Mouse (Mus musculus): ENCODE data around the gene Cacna1c. TPM values are rescaled to one million over a fixed set of nuclear protein-coding genes. Genes with fewer than 3 reads are reported as not detected.

The Cacna1c gene
- polyA plus RNA-seq, 1 experiment from 2014 or later = 6.2 TPM

DNA sequence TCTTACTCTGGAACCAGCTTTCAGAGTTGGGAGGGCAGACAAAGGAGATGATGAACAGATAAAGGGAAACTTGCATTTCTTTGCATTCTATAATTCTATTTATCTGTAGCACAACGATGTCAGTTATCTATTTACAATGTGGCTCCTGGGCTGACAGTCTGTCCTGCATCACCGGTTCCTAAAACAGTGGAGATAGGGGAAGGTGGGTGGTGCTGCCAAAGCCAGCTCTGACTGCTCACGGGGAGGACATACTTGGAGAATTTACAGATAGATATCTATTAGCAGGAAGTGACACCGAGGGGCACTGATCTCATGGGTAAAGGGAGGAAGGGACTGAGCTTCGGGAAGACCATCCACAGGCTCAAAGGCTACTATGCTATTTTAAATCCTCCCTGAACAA lies 443.2 kb downstream of the Cacna1c start:
- Histone ChIP-seq H3K36me3 (replicated peaks) (no peaks in the 10 kb centered on the region), H3K4me3 (replicated peaks) (no peak overlapping the region), H3K4me1 (peaks cover 6% of the 10 kb centered on the region; the same call in 1 of the 2 replicates), H3K27ac (no peak overlapping the region), H3K4me2 (no peak overlapping the region), H3K9ac (no peak overlapping the region), H3K27me3 (no peaks in the 10 kb centered on the region), H3K9me3 (no peaks in the 10 kb centered on the region)
- no peak for ATAC-seq (ENCODE audit: low FRiP score)
- 84% methylated on average over 5 of the region's 5 CpGs for WGBS

DNA sequence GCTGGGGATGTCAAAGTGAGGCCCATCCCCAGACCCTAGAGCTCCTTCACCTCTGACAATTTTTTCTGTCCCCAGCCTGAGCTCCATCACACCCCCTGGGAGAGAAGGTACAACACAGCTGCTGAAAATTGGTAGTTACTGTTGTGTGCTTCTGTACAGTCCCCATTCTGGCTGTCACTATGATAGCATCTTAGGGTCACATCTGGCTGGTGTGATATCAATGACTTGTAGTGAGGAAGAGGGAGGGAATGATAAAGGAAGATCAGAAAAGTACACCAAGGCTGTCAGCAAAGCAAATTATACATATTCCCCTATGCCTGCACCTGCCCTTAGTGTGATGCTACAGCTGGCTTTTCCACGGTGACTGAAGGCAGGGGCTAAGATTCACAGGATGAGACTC lies 446.9 kb downstream of the Cacna1c start:
- H3K36me3 ChIP-seq (replicated peaks) = no peaks in the 10 kb centered on the region
- no peak overlapping the region for H3K4me3 ChIP-seq (replicated peaks)
- H3K9me3 ChIP-seq = no peaks in the 10 kb centered on the region
- no peak overlapping the region for H3K4me2 ChIP-seq
- H3K27ac ChIP-seq = no peak overlapping the region
- H3K27me3 ChIP-seq = no peaks in the 10 kb centered on the region
- no peak for ATAC-seq (ENCODE audit: low FRiP score)
- no peaks in the 10 kb centered on the region for H3K4me1 ChIP-seq
- 96% methylated on average over 1 of the region's 1 CpGs for WGBS
- H3K9ac ChIP-seq = no peak overlapping the region

DNA sequence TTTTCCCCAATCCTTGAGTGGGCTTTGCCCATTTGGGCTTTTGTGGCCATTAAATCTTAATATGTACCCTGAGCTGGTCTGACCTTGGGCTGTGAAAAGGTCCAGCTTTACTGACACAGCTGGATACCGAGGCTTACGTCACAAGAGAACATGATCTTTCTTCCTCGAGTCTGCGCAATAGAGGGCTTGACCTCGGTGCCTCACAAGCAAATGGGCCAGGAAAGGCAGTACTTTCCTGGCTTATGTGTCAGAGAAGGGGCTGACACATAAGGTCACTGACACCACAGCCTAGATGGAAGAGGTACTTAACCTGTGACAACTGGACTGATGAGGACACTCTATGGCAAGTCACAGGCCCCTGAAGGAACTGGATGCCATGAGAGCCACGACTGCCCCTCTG lies 453.5 kb downstream of the Cacna1c start:
- Histone ChIP-seq H3K36me3 (replicated peaks) (no peaks in the 10 kb centered on the region), H3K4me3 (replicated peaks) (no peak overlapping the region), H3K27ac (no peak overlapping the region), H3K27me3 (no peaks in the 10 kb centered on the region), H3K9ac (no peak overlapping the region), H3K4me2 (no peak overlapping the region), H3K4me1 (no peaks in the 10 kb centered on the region), H3K9me3 (no peaks in the 10 kb centered on the region)
- WGBS = 84% methylated on average over 6 of the region's 6 CpGs
- ATAC-seq (ENCODE audit: low FRiP score) = no peak

DNA sequence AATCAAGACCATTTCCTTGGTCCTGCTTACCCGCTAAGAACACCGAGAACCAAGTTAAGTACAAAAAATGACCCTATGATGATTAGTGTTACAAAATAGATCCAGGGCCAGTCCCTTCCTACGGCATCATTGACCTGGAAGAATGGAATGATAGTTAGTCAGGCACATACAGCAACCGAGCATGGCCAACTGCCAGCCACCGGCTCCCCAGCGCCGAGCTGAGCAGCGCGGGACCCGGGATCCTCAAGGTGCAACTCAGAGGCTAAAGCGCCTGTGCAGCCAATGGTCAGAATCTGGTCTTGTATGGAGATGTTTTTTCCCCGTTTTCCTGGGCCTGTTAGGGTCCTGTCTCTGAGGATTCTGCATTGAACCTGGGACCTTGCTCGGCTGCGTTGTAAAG lies 454.4 kb downstream of the Cacna1c start:
- ATAC-seq (ENCODE audit: low FRiP score) = no peak
- H3K36me3 ChIP-seq (replicated peaks) = no peaks in the 10 kb centered on the region
- WGBS = 92% methylated on average over 14 of the region's 14 CpGs
- H3K4me3 ChIP-seq (replicated peaks) = no peak overlapping the region
- no peaks in the 10 kb centered on the region for H3K4me1 ChIP-seq
- H3K27ac ChIP-seq = no peak overlapping the region
- no peaks in the 10 kb centered on the region for H3K9me3 ChIP-seq
- no peak overlapping the region for H3K9ac ChIP-seq
- H3K4me2 ChIP-seq = no peak overlapping the region
- H3K27me3 ChIP-seq = no peaks in the 10 kb centered on the region

DNA sequence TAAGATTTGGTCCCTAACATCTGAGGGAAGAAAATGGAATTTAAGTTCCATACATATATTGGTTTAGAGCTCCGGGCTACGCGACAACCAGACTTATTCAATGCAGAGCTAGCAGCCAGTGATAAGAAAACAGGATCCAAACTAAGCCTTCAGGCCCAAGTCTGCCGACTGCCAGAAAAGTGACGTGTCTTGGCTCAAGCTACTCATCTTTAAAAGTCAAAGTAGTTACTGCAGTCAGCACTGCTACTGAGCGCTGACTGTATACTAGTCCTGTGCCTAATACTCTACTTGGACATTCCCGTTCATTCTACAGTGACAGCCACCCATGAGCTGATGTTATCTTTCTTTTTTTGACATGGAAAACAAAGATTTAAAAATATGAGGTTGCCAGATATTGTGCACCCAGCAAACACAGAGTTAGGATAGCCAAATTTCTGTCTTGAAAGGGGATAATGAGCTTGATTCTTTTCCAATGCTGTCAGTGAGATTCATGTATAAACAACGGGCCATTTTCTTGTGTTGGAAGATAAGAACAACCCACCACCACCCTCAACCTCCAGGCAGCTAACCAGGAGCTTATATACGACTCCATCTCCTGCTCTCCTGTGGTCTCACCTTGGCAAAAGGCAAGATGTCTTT lies 456.1 kb downstream of the Cacna1c start:
- H3K27me3 ChIP-seq = no peaks in the 10 kb centered on the region
- no peak overlapping the region for H3K4me3 ChIP-seq (replicated peaks)
- H3K9ac ChIP-seq = no peak overlapping the region
- no peaks in the 10 kb centered on the region for H3K36me3 ChIP-seq (replicated peaks)
- ATAC-seq (ENCODE audit: low FRiP score) = no peak
- H3K4me1 ChIP-seq = no peaks in the 10 kb centered on the region
- H3K9me3 ChIP-seq = no peaks in the 10 kb centered on the region
- H3K4me2 ChIP-seq = no peak overlapping the region
- 92% methylated on average over 9 of the region's 9 CpGs for WGBS
- no peak overlapping the region for H3K27ac ChIP-seq

DNA sequence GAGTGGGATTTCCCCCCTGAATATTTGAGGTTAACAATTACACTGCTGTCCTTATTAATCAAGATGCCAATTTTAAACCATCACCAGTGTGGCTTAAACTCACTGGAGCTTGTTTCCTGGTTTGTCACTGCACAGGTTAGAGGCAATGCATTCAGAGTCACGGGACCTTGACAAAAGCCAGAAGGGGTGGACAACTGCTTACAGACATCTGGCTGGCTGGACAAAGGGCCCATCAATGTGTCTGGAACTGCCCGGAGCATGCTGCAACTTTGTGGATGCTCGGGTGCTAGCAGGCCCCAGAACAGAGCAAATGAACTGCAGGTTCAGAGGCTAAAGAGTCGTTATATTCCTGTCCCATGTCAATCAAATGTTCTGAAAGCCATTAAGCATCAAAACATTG lies 456.9 kb downstream of the Cacna1c start:
- WGBS = 48% methylated on average over 4 of the region's 4 CpGs

DNA sequence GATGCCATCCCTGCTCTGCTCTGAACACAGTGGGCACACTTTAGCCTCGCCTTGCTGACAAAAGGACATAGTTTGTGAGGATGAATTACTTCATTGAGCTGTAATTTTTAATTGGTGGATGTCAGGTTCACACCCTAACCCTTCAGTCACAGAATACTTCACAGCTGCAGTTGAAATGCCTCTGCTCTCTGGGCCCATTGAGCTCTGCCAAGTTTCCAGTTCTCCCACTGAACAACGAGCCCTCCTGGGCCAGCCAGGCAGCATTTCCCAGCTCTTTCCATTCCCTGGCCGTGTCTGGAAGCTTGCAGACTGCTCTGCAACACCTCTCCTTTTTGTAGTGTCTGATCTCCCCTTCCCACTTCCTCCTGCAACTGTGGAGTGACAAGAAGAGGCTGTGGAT lies 457.6 kb downstream of the Cacna1c start:
- Histone ChIP-seq H3K9me3 (no peaks in the 10 kb centered on the region), H3K4me3 (replicated peaks) (no peak overlapping the region), H3K9ac (no peak overlapping the region), H3K27ac (no peak overlapping the region), H3K36me3 (replicated peaks) (no peaks in the 10 kb centered on the region), H3K4me2 (no peak overlapping the region), H3K27me3 (no peaks in the 10 kb centered on the region), H3K4me1 (no peaks in the 10 kb centered on the region)
- 55% methylated on average over 3 of the region's 3 CpGs for WGBS
- ATAC-seq (ENCODE audit: low FRiP score) = no peak

More for the DNA sequence above, 456.9 kb downstream of the Cacna1c start:
- no peaks in the 10 kb centered on the region for H3K4me1 ChIP-seq
- H3K4me2 ChIP-seq = no peak overlapping the region
- H3K36me3 ChIP-seq (replicated peaks) = no peaks in the 10 kb centered on the region
- H3K4me3 ChIP-seq (replicated peaks) = no peak overlapping the region
- no peaks in the 10 kb centered on the region for H3K9me3 ChIP-seq
- no peak for ATAC-seq (ENCODE audit: low FRiP score)
- H3K27ac ChIP-seq = no peak overlapping the region
- H3K27me3 ChIP-seq = no peaks in the 10 kb centered on the region
- H3K9ac ChIP-seq = no peak overlapping the region

DNA sequence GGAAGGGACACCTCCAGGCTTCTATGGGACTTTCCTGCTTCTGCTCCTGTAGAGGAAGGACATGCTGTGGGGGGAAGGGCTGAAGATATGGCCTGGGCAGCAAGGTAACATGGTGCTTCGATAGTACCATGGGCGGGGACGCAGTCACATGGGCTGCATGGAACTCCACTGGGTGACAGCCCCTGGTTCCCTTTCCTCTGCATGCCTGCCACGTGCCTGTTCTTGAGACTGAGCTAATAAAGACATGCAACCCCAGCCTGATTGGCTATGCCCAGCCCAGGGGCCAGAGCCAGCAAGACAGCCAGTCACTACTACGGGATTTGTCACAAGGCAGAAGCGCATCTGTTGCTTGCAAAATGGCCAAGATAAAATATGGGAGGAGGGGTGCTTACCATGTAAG lies 459.1 kb downstream of the Cacna1c start:
- Histone ChIP-seq H3K27me3 (no peaks in the 10 kb centered on the region), H3K4me2 (no peak overlapping the region), H3K27ac (no peak overlapping the region), H3K9me3 (no peaks in the 10 kb centered on the region), H3K4me3 (replicated peaks) (no peak overlapping the region), H3K36me3 (replicated peaks) (no peaks in the 10 kb centered on the region), H3K4me1 (no peaks in the 10 kb centered on the region), H3K9ac (no peak overlapping the region)
- 85% methylated on average over 6 of the region's 6 CpGs for WGBS
- no peak for ATAC-seq (ENCODE audit: low FRiP score)

DNA sequence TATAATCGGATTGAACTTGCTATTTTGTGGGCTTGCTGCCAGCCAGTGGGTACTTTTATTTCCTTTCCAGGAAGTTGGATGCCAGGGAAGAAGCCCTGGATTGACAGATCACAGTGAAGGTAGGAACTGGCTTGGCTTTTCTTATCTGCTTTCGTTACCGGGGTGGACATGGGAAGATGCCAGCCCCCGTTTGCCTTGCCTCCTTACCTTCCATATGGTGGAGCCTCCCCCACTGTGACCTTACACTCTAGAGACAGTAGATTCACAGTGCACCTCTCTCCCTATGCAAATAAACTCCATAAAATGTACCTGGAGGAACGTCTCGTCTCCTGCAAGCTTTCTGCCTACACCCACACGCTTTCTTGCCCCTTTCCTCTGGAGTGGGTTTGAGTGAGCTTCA lies 459.7 kb downstream of the Cacna1c start:
- Histone ChIP-seq H3K4me2 (no peak overlapping the region), H3K27ac (no peak overlapping the region), H3K9ac (no peak overlapping the region), H3K4me3 (replicated peaks) (no peak overlapping the region), H3K4me1 (no peaks in the 10 kb centered on the region), H3K36me3 (replicated peaks) (no peaks in the 10 kb centered on the region), H3K9me3 (no peaks in the 10 kb centered on the region), H3K27me3 (no peaks in the 10 kb centered on the region)
- no peak for ATAC-seq (ENCODE audit: low FRiP score)
- WGBS = 90% methylated on average over 7 of the region's 7 CpGs

DNA sequence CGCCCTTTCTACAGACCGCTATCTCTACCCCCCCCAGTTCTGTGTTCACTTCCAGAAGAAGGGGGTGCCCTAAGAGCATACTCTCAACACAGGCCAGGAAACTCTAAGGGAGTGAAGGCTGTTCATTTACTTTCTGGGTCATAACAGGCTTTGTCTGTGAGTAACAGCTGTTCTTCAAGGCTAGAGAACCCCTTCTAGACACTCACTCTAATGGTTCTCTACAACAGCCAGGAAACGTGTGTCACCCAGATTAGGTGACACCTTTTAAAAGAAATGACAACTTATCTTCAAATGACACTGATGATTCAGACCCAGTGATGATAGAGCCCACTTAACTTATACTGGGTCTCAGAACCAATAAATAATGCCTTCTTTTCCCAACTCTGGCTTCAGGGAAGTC lies 461.1 kb downstream of the Cacna1c start:
- no peaks in the 10 kb centered on the region for H3K4me1 ChIP-seq
- H3K9me3 ChIP-seq = no peaks in the 10 kb centered on the region
- H3K36me3 ChIP-seq (replicated peaks) = no peaks in the 10 kb centered on the region
- H3K27ac ChIP-seq = no peak overlapping the region
- no peak overlapping the region for H3K4me3 ChIP-seq (replicated peaks)
- no peak for ATAC-seq (ENCODE audit: low FRiP score)
- 93% methylated on average over 3 of the region's 3 CpGs for WGBS
- H3K9ac ChIP-seq = no peak overlapping the region
- no peak overlapping the region for H3K4me2 ChIP-seq
- H3K27me3 ChIP-seq = no peaks in the 10 kb centered on the region

DNA sequence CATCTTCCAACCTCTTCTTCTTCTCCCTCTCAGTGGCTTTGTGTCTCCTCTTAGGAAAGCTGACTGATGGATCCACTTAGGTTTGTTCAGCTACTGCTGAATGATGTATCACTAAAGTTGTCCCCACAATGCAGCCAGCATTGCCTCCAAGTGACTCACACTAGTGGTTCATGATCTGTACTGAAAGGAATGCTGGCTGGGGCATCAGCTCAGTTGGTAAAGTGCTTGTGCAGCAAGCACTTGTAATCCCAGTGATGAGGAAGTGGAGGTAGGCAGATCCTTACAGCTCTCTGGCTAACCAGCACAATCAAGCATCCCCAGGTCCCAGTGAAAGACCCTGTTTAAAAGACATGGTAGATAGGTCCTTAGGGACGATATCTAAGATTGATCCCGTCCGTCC lies 464.3 kb downstream of the Cacna1c start:
- Histone ChIP-seq H3K27ac (no peak overlapping the region), H3K36me3 (replicated peaks) (no peaks in the 10 kb centered on the region), H3K27me3 (no peaks in the 10 kb centered on the region), H3K4me2 (no peak overlapping the region), H3K4me3 (replicated peaks) (no peak overlapping the region), H3K9ac (no peak overlapping the region), H3K9me3 (no peaks in the 10 kb centered on the region), H3K4me1 (no peaks in the 10 kb centered on the region)
- 94% methylated on average over 3 of the region's 3 CpGs for WGBS
- no peak for ATAC-seq (ENCODE audit: low FRiP score)

DNA sequence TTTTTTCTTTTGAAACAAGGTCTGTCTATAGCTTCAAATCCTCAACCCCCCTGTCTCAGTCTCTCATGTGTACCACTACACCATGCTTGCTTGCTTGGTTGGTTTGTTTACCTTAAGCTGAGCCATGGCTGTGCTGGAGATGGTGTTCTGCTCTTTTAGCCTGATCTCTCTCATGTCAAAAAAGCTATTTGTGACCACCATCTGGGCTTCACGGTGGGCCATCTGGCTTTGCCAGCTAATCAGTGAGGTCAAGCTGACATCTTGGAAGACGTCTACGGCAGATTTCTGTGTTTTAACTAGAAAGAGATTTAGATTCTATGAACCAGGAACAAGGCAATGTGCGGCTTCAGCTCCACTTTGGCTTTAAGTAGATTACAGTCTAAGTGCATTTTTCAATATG lies 471.3 kb downstream of the Cacna1c start:
- Histone ChIP-seq H3K27ac (no peak overlapping the region), H3K36me3 (replicated peaks) (no peaks in the 10 kb centered on the region), H3K9ac (no peak overlapping the region), H3K4me1 (no peaks in the 10 kb centered on the region), H3K27me3 (no peaks in the 10 kb centered on the region), H3K4me3 (replicated peaks) (no peak overlapping the region), H3K9me3 (no peaks in the 10 kb centered on the region), H3K4me2 (no peak overlapping the region)
- no peak for ATAC-seq (ENCODE audit: low FRiP score)
- WGBS = 79% methylated on average over 4 of the region's 4 CpGs

DNA sequence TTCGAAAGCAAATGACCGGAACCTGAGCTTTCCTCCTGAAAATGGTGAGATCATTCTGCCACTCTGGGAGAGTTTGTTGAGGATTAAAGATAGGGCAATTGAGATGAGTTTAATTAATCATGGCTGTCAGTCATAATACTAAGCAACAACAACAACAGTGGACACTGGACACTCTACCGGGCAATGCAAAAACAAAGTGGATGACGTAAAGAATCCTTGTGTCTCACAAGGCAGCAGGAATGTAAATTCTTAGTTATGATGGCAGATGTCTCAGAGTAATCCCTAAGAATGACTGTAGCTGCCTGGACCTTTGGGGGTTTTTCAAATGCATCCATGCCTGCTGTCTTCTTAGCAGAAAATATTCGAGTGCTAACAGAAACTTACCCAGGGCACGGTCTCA lies 471.8 kb downstream of the Cacna1c start:
- H3K27ac ChIP-seq = no peak overlapping the region

More for the DNA sequence above, 471.8 kb downstream of the Cacna1c start:
- Histone ChIP-seq H3K4me3 (replicated peaks) (no peak overlapping the region), H3K4me1 (no peaks in the 10 kb centered on the region), H3K36me3 (replicated peaks) (no peaks in the 10 kb centered on the region), H3K9me3 (no peaks in the 10 kb centered on the region), H3K9ac (no peak overlapping the region), H3K4me2 (no peak overlapping the region), H3K27me3 (no peaks in the 10 kb centered on the region)
- no peak for ATAC-seq (ENCODE audit: low FRiP score)
- 86% methylated on average over 6 of the region's 6 CpGs for WGBS

Measured in forebrain, embryonic 12.5 days (tissue).